Mouse (Mus musculus): ENCODE data around the gene Lypd4. TPM values are rescaled to one million over a fixed set of nuclear protein-coding genes. Genes with fewer than 3 reads are reported as not detected.
"Not testable (repeated sequence)": the region's sequence is repeated elsewhere in the genome, so short reads cannot be mapped to it uniquely, and the experiment has no call there.

Lypd4 gene
- polyA plus RNA-seq, 1 experiment from 2014 or later, result not detected

DNA sequence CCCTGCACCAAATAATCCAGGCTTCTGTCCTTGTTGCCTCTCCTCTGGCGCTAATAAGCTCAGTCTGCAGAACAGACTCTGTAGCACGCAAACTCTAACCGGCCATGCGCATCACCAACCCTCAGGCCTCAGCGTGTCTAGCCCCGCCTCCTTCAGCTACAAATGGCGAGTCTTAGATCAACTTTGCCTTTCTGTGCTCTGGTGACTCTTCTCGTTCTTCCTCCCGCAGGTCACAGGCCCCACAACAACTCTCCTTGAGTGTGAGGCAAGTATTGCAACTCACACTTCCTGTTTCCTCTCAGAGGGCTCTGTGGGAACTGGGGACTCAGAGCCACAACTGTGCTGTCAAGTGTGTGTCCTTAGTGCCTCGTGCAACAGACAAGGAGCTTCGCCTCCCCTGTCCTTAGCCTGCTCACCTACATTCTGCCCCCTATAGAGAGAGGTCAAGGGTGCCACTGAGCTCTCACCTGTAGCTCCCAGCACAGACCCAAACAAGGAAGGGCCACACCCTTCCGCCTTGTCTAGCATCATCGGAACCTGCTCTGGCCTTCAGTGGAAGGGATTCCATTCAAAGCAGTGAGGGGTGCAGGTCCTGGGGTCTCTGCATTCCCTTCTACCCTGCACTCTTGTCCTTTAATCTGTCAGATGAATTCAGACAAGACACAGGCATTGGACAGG lies 30.9 kb downstream of the Lypd4 start:
- H3K27me3 ChIP-seq; H3K9me3 ChIP-seq; H3K4me2 ChIP-seq (replicated peaks); ATAC-seq (replicated peaks); H3K9ac ChIP-seq (replicated peaks); H3K27ac ChIP-seq (replicated peaks); H3K4me3 ChIP-seq; H3K36me3 ChIP-seq; H3K4me1 ChIP-seq: not testable (repeated sequence)
- WGBS, result 76% methylated on average over 12 of the region's 13 CpGs

DNA sequence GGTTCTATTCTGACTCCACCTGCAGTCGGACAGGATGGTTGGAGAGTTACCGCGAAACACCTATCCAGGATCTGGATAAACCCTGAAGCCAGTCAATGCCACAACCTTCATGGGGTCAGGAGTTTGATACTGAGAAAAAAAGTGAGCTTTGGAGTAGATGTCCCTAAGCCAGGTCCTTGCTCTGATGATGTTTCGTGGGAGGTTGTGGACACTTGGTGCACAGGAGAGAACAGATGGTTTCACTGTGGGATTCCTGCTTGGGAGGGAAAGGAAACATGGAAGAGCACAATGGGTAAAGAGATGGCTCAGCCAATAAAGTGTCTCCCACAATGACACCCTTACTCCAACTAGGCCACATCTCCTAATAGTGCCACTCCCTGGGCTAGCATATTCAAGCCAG lies 42.6 kb downstream of the Lypd4 start:
- no peak overlapping the region for H3K27ac ChIP-seq (replicated peaks)
- WGBS, result 94% methylated on average over 4 of the region's 4 CpGs
- no peaks in the 10 kb centered on the region for H3K36me3 ChIP-seq
- ATAC-seq (replicated peaks), result no peak
- H3K4me3 ChIP-seq, result no peak overlapping the region
- H3K4me2 ChIP-seq (replicated peaks), result no peak overlapping the region
- no peaks in the 10 kb centered on the region for H3K9me3 ChIP-seq
- H3K4me1 ChIP-seq, result no peaks in the 10 kb centered on the region
- no peak overlapping the region for H3K9ac ChIP-seq (replicated peaks)
- no peaks in the 10 kb centered on the region for H3K27me3 ChIP-seq

GRCm38 (mm10) chr7:24824452-24824851 lies 45.3 kb downstream of the Lypd4 start:
- no peaks in the 10 kb centered on the region for H3K36me3 ChIP-seq
- H3K9me3 ChIP-seq, result no peaks in the 10 kb centered on the region
- H3K4me2 ChIP-seq (replicated peaks), result no peak overlapping the region
- H3K27me3 ChIP-seq, result no peaks in the 10 kb centered on the region
- no peak overlapping the region for H3K4me3 ChIP-seq
- no peaks in the 10 kb centered on the region for H3K4me1 ChIP-seq
- no peak overlapping the region for H3K27ac ChIP-seq (replicated peaks)
- ATAC-seq (replicated peaks), result no peak
- WGBS, result 78% methylated on average over 7 of the region's 7 CpGs
- no peak overlapping the region for H3K9ac ChIP-seq (replicated peaks)

- Histone ChIP-seq H3K27ac (replicated peaks) (no peak overlapping the region), H3K4me3 (no peak overlapping the region), H3K36me3 (no peaks in the 10 kb centered on the region), H3K4me2 (replicated peaks) (no peak overlapping the region), H3K9ac (replicated peaks) (no peak overlapping the region), H3K9me3 (no peaks in the 10 kb centered on the region), H3K27me3 (no peaks in the 10 kb centered on the region), H3K4me1 (no peaks in the 10 kb centered on the region)
- 1% methylated on average over 3 of the region's 3 CpGs for WGBS
- no peak for ATAC-seq (replicated peaks)
These were observed 52.2 kb downstream of the Lypd4 start for GRCm38 (mm10) chr7:24817502-24817901.

Other genes with a start within 250 kb of the Lypd4 start
- 0.18 and 0.23 TPM in 2 replicates for gene Lypd3, start 233.4 kb downstream of the Lypd4 start, polyA plus RNA-seq (2015; fragmentation: Nextera tagmentation; extraction: Ambion mirVana)
- not detected in 2 replicates for gene Tex101, start 193.3 kb downstream of the Lypd4 start, polyA plus RNA-seq (2015; fragmentation: Nextera tagmentation; extraction: Ambion mirVana)
- not detected in 2 replicates for gene BC049730, start 160.7 kb downstream of the Lypd4 start, polyA plus RNA-seq (2015; fragmentation: Nextera tagmentation; extraction: Ambion mirVana)
- not detected in 2 replicates for gene Gm4763, start 143.0 kb downstream of the Lypd4 start, polyA plus RNA-seq (2015; fragmentation: Nextera tagmentation; extraction: Ambion mirVana)
- gene Cd177, start 109.6 kb downstream of the Lypd4 start, polyA plus RNA-seq (2015; fragmentation: Nextera tagmentation; extraction: Ambion mirVana), result 0.31 TPM in 1 of 2 replicates, not detected in the other
- gene Ceacam10, start 92.7 kb downstream of the Lypd4 start, polyA plus RNA-seq (2015; fragmentation: Nextera tagmentation; extraction: Ambion mirVana), result not detected in 2 replicates
- 27.2 and 27.9 TPM in 2 replicates for gene Gm9844, start 7.7 kb downstream of the Lypd4 start, polyA plus RNA-seq (2015; fragmentation: Nextera tagmentation; extraction: Ambion mirVana)
- not detected in 2 replicates for gene Dmrtc2, start 116 bp upstream of the Lypd4 start, polyA plus RNA-seq (2015; fragmentation: Nextera tagmentation; extraction: Ambion mirVana)
- 1,460 and 1,591 TPM in 2 replicates for gene Rps19, start 14.4 kb upstream of the Lypd4 start, polyA plus RNA-seq (2015; fragmentation: Nextera tagmentation; extraction: Ambion mirVana)
- gene Cd79a, start 27.4 kb upstream of the Lypd4 start, polyA plus RNA-seq (2015; fragmentation: Nextera tagmentation; extraction: Ambion mirVana), result 0.20 and 0.34 TPM in 2 replicates
- gene Arhgef1, start 33.0 kb upstream of the Lypd4 start, polyA plus RNA-seq (2015; fragmentation: Nextera tagmentation; extraction: Ambion mirVana), result 74.4 and 82.0 TPM in 2 replicates
- gene Gm4881, start 74.6 kb upstream of the Lypd4 start, polyA plus RNA-seq (2015; fragmentation: Nextera tagmentation; extraction: Ambion mirVana), result 0.22 and 1.3 TPM in 2 replicates
- 195 and 196 TPM in 2 replicates for gene Rabac1, start 102.8 kb upstream of the Lypd4 start, polyA plus RNA-seq (2015; fragmentation: Nextera tagmentation; extraction: Ambion mirVana)
- gene Atp1a3, start 136.0 kb upstream of the Lypd4 start, polyA plus RNA-seq (2015; fragmentation: Nextera tagmentation; extraction: Ambion mirVana), result 181 and 191 TPM in 2 replicates
- 15.9 and 17.1 TPM in 2 replicates for gene Grik5, start 202.4 kb upstream of the Lypd4 start, polyA plus RNA-seq (2015; fragmentation: Nextera tagmentation; extraction: Ambion mirVana)
- 35.8 and 40.8 TPM in 2 replicates for gene Zfp574, start 202.6 kb upstream of the Lypd4 start, polyA plus RNA-seq (2015; fragmentation: Nextera tagmentation; extraction: Ambion mirVana)